Mouse (Mus musculus) liver, adult 2 months (tissue): ENCODE results near the gene Psmb3.

Source experiments
- CTCF ChIP-seq: fragments of 200-500 bp; IDR thresholded peaks from 2 replicates; pipeline ENCODE4 v1.5.1; 2011; ENCODE audit warnings: low read depth, low read length, control low read depth
- POLR2A ChIP-seq: fragments of 200-500 bp; IDR thresholded peaks from 2 replicates; pipeline ENCODE4 v1.6.1; 2011; ENCODE audit warnings: low read length, control low read depth; ENCODE audit not compliant: insufficient read depth; ENCODE audit errors: extremely low read depth

DNA sequence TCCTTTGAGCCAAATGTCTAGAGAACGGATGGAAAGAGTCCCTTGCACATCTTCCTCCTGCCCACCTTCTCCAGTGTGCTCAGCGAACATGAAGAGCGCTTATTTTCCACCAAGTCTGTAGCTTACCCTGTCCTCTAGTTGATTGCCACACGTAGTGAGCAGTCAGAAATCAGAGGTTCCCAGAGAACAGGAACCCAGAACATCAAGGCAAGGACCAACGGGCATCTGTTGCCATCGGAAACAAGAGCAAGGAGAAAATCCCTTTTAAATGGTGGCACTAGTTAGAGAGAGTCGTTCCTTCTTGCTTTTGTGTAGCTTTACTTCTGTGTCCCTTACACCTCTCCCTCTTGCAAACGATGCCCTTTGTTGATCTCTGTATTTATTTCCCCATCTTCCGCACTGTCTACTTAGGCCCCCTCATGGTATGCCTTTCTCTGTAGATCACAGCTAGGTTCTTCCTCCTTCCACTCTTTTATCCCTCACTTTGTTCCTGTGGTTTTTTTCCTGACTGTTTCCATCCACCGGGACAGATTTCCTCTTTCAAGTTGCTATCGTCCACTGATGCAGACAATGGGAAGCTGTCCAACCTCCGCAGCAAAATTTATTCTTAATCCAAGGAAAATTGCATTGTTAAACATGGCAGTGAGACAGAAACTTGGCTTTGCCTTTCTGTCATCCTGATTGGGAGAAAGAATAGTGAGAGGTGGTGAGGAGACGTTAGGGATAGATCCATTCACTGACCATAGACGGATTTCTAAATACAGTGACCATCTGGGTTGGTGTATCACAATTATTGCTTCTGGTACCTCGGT, 1.4 kb upstream of the Psmb3 start:
- TF ChIP-seq POLR2A (no peak), CTCF (no peak)
